Mouse (Mus musculus): ENCODE data around the gene Slc25a28. TPM values are rescaled to one million over a fixed set of nuclear protein-coding genes. Genes with fewer than 3 reads are reported as not detected.

Slc25a28 gene
- polyA plus RNA-seq (2012; rRNA removed) = 53.4 and 55.9 TPM in 2 replicates

GRCm38 (mm10) chr19:43674730-43675524 is at the start of gene Slc25a28:
Slc25a28 (minus strand) TSS chr19:43674881.
- peak; percentile 97 for DNase-seq (ENCODE audit: low spot score)

GRCm38 (mm10) chr19:43724194-43724593 is 49.5 kb upstream of the Slc25a28 start:
- no peak for DNase-seq (ENCODE audit: low spot score)

GRCm38 (mm10) chr19:43723501-43723900 is 48.8 kb upstream of the Slc25a28 start:
- DNase-seq (ENCODE audit: low spot score) = no peak

- no peak for DNase-seq (ENCODE audit: low spot score)
Measured at GRCm38 (mm10) chr19:43722891-43723290, 48.2 kb upstream of the Slc25a28 start.

- no peak for DNase-seq (ENCODE audit: low spot score)
Measured at GRCm38 (mm10) chr19:43720061-43720460, 45.4 kb upstream of the Slc25a28 start.

GRCm38 (mm10) chr19:43711971-43712370 is 37.3 kb upstream of the Slc25a28 start:
- DNase-seq (ENCODE audit: low spot score) = no peak

GRCm38 (mm10) chr19:43711159-43711916 is 36.7 kb upstream of the Slc25a28 start:
- no peak for DNase-seq (ENCODE audit: low spot score)

- DNase-seq (ENCODE audit: low spot score) = no peak
Measured at GRCm38 (mm10) chr19:43709317-43709716, 34.6 kb upstream of the Slc25a28 start.

GRCm38 (mm10) chr19:43708206-43708605 is 33.5 kb upstream of the Slc25a28 start:
- no peak for DNase-seq (ENCODE audit: low spot score)

GRCm38 (mm10) chr19:43704787-43705497 is 30.3 kb upstream of the Slc25a28 start:
- DNase-seq (ENCODE audit: low spot score) = no peak

GRCm38 (mm10) chr19:43704211-43704610 is 29.5 kb upstream of the Slc25a28 start:
- DNase-seq (ENCODE audit: low spot score) = no peak

GRCm38 (mm10) chr19:43699763-43700155 is 25.1 kb upstream of the Slc25a28 start:
- DNase-seq (ENCODE audit: low spot score) = no peak

- DNase-seq (ENCODE audit: low spot score) = no peak
Measured at GRCm38 (mm10) chr19:43699021-43699762, 24.5 kb upstream of the Slc25a28 start.

GRCm38 (mm10) chr19:43697666-43698370 is 23.1 kb upstream of the Slc25a28 start:
- no peak for DNase-seq (ENCODE audit: low spot score)

- DNase-seq (ENCODE audit: low spot score) = no peak
Measured at GRCm38 (mm10) chr19:43695514-43695964, 20.9 kb upstream of the Slc25a28 start.

GRCm38 (mm10) chr19:43692815-43693214 is 18.1 kb upstream of the Slc25a28 start:
- no peak for DNase-seq (ENCODE audit: low spot score)

GRCm38 (mm10) chr19:43689419-43690246 is 15.0 kb upstream of the Slc25a28 start, which contains the start of gene Entpd7:
Entpd7 (plus strand) TSS chr19:43689672.
- DNase-seq (ENCODE audit: low spot score) = peak; percentile 93

GRCm38 (mm10) chr19:43681541-43681940 is 6.9 kb upstream of the Slc25a28 start:
- no peak for DNase-seq (ENCODE audit: low spot score)

GRCm38 (mm10) chr19:43679474-43679981 is 4.8 kb upstream of the Slc25a28 start:
- DNase-seq (ENCODE audit: low spot score) = no peak
